Mouse (Mus musculus): ENCODE data around the gene Rtn4r.

The Rtn4r gene

DNA sequence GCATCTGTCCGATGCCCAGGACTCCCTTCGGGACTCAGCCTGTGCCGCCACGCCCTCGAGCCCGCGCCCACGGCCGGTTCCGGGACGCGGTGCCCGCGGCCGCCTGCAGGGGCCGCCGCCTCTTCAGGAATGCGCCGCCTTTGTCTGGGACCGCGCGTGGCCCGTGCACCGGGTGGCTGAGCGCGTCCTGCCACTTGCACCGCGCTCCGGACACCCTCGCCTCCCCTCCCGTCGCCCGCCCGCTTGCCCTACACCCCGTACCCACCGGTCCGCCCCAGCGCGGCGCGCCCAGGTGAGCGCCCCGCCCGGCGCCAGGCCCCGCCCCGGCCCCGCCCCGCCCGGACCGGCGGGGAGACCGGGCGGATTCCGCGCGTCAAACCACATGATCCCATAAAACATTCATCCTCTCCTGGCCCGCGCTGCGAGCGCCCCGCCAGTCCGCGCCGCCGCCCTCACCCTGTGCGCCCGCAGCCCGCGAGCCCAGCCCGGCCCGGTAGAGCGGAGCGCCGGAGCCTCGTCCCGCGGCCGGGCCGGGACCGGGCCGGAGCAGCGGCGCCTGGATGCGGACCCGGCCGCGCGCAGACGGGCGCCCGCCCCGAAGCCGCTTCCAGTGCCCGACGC, at the start of gene Rtn4r:
Gene Rtn4r, plus strand, starts transcription at position 402 of the 621 bp plus-strand sequence.
- DNase-seq, result peak; percentile 85

DNA sequence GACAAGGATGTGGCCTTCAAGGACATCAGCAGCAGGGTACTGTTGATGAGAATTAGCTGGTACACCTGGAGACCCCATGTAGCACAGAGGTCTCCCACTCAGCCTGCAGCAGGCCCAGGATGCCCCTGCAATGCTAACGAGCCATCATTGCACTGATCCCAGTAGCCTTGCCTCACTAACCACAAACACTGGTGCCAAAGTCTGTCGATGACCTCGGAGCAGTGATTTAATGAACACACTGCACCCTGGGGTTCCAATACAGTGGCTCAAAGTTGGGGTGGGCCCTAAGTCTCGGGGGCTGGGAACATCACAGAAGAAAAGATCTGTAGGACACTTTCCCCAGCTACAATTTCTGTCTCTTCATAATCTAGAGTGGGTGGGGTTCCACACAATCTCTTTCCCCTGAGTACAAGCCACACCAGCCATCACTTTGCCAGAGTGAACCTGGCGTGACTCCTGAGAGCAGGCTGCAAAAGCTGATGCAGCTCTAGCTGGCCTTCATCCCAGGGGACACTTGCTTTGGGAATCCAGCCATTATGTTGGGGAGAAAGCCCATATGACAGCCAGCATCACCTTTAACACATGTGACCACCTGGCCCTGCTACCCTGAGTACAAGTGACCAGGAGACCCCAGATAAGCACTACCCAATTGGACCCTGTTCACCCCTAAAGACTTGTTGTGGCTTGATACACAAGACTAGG, 49.0 kb upstream of the Rtn4r start:
- peak in 1 of 2 experiments; percentile 28 for DNase-seq

DNA sequence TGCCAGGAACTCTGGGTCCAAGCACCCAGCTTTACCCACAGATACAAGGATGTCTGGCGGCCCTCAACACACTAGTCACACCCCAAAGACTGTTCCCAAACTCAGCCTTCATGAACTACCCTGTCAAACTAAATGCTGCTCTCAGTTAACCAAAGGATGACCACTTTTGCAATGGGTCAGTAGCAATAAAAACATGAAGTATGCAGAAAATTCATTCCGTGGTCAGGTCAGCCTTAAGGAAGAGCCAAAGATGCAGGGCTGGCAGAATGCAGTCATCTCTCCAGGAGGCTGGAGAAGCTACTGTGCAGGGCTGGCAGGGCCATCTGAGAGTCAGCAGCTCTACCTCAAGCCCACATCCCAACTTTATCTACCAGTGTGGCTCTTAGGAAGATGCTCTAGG, 48.1 kb upstream of the Rtn4r start:
- no peak for DNase-seq

DNA sequence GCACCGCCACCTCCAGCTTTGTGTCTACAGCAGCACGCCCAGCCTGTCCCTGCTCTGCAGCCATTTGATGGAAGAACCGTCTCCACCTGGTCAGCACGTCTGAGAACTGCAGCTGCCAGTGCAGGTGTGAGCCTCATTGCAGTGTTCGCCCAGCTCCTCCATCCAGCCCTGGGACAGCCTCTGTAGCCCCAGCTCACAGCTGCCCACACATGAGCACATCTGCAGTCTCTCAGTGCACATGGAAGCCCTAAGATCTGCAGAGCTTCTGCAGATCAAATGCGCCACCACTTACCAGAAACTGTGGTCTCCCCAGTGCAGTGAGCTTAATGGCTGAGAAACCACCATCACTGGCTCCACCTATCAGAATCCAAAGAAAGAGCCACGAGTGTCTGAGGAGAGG, 47.3 kb upstream of the Rtn4r start:
- DNase-seq, result no peak

DNA sequence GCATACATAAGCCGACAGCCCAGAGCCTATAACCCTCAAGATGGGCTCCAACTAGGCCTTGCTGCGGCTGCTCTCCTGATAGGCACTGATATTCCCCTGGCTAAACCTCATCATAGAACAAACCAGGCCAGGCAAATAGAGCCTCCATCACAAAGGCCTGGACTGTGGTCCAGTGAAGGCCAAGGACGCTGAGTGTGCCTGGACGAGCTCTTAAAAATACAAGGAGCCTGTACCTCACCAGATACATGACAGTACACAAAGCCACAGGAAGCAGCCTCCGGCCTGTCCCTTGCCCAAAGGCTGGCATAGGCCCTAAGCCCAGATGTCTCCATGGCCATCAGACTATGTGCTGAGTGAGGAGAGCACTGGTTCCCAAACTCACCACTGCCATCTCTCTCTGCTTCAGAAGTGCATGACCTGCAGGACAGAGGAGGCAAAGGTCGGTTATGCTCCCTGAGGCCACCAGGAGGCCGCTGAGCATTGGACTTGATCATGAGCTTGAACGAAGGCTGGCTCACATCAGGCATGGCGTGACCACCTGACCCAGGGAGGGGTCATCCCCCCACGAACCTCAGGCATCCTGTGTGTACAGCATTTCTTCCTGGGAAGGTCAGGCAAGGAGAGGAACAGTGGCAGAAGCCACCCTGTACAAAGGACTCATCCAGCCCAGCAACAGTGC, 46.2 kb upstream of the Rtn4r start:
- DNase-seq, result peak in 1 of 2 experiments; percentile 12

DNA sequence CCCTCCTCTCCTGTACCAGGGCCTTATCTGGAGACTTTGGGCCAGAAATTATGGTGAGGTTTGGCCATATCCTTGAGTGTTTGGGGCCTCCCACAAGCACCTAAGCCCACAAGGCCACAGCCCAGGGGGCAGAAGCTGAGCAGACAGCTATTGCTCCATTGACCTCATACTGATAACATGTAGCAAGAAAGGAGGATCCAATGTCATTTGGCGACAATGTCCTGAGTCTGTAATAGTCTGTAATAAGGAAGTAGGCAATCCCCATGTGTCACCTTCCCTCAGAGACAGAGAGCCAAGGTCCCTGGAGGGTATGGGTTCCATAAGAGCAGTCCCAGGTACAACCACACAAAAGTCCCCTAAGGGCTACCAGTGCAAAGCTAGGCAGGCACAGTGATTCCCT, 45.2 kb upstream of the Rtn4r start:
- peak in 1 of 2 experiments; percentile 2 for DNase-seq

DNA sequence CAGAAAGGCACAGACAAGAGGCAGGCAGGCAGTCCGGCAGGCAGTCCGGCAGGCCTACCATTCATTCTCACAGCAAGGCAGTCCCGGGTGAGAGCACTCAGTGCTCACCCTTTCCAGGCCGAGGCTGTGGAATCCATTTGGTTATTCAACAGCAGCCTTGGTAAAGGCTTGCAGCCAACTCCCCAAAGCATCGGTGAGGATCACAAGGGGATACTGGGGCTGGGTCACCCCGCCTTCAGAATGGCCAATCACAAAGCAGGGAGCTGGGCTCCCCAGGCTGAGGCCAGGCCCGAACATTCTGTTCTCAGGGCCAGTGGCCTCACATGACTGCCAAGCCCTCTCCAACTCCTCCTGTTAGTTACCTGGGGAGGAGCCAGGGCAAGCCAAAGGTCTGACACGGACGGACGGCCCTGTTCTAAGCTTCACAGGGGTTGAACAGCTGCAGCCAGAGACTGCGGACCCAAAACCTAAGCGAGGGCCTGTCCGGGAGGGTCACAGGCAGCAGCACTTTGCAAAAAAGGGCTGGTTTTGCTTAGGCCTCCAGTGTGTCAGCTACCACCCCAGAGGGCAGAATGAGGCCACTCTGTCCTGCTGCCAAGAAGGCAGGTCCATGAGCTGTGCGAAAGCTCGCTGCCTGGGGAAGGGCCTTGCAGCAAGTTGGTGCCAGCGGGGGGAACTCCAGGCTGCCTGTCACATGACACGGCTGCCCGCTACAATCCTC, 44.1 kb upstream of the Rtn4r start:
- peak; percentile 65 to 76 for DNase-seq

DNA sequence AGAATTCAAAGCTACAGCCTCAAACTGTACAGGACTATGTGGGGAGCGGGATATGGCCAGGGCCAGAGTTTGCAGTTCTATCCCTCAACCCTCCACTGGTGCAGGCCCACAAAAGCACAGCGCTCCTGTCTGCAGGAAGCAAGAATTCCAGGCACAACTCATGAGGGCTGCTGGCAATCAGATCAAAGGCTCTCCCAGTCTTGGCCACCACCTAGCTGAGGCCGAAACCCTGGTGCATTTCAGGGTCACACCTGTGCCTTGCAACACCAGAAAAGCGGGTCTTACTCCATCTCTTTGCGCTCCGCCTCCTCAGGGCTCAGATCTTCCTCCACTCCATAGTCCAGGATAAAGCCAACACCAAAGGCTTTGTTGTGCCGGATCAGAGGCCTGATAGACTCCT, 43.2 kb upstream of the Rtn4r start:
- peak in 1 of 2 experiments; percentile 5 for DNase-seq

DNA sequence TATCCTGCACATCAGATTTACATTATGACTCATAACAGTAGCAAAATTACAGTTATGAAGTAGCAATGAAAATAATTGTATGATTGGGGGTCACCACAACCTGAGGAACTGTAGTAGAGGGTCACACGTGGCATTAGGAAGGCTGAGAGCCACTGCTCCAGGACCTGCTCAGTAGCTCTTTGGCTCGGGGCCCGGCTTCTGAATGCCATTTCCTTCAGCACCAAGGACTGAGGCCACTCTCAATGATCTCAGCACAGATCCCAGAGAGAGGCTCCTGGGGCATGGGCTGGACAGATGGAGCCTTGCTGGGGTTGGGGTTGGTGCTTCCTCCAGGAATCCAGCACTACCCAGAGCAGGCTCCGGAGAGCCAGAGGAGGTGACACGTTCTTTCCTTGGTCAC, 40.3 kb upstream of the Rtn4r start:
- peak; percentile 28 to 46 for DNase-seq

DNA sequence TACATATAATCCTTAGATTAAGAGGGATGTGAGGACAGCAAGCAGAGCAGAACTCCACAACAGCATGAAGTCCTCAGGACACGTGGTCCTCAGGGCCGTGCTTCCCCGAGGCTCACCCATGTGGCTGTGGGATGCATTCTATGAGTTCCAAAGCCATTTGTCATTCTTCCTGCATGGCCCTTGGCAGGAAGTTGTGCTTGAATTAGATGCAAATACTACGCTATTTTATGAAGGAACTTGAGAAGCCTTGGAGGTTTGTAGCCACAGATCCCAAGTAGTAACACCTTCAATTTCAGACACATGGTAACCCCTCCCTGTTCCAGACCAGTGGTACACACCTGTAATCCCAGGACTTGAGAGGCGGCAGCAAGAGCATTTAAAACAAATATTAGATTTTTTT, 31.1 kb upstream of the Rtn4r start:
- DNase-seq, result no peak

DNA sequence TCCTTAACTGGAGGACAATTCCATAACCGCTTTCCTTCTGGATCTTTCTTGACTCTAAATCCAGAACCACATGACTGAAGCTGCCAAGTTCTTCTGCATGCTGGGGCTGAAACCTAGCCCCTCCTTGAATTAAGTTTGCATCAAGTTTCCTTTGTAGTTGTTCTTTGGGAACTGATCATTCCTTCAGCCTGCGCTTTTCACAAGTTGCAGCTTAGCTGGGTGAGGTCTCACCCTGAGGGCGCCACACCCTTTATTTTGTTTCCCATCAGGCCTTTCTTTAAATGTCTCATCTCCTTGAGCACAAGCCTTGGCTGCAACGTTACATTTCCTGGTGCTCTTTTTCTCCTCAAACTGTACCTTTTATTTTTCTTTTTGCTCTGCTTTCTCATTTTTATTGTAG, 24.6 kb upstream of the Rtn4r start:
- DNase-seq, result no peak

DNA sequence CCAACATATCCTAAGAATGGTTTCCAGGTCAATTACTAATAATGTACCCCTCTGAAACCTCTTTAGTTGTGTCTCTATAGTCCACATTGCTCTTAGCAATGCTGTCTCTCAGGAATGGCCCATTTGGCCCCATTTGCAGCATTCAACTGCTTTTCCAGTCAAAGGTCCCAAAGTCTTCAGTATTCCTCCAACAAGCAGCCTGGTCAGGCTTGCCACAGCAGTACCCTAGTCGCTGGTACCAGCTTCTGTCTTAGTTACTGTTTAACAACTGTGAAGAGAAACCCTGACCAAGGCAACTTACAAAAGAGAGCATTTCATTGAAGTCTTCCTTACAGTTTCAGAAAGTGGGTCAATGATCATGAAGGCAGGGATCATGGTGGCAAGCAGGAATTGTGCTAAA, 24.1 kb upstream of the Rtn4r start:
- no peak for DNase-seq

DNA sequence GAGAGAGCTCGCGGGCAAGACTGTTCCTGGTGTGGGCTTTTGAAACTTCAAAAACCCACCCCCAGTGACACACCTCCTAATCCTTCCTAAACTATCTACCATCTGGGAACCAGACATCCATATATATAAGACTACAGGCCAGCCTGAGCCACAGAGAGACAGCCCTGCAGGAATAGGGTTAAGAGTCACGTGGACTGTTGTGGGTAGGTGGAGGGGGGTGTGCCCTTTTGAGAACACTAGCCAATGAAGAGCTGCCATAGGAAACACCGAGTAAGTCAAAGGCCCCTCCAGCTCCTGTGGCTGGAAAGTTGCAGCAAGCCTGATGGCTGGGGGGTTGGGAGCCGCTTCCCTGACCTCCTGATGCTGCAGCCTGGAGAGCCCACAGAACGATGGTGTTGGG, 23.6 kb upstream of the Rtn4r start:
- DNase-seq, result no peak

DNA sequence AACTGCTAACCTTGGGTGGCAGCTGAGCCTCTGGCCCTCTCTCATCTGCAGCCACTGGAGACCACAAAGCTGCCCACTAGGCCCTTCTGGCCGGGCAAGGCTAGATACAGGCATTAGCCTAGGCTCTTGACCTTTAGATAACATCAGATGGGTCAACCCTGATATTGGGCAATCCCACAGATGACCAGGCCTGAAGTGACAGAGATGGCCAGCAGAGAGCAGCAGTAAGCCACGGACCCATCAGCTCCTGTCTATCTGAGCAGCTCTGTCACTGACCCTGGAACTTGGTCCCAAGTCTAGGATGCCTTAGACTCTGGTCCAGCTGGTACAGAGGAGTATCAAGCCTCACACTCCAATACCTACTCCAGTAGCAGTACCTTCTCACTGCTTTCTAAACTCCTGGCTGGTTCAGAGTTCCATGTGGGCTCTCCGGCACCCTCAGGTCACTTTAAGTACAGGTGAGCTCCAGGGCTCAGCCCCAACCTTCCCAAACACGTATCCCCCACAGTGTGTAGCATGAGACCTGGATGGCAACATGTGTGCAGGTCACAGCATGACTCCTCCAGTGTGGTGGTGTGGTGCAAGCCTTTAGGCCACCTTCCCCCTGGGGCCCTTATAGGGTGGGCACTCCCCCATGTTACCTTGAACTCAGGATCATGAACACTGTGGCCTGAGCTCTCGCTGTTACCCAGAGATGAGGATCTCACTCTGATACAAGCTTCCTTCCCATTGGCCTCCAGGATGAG, 19.0 kb upstream of the Rtn4r start:
- DNase-seq, result peak; percentile 91 to 92

DNA sequence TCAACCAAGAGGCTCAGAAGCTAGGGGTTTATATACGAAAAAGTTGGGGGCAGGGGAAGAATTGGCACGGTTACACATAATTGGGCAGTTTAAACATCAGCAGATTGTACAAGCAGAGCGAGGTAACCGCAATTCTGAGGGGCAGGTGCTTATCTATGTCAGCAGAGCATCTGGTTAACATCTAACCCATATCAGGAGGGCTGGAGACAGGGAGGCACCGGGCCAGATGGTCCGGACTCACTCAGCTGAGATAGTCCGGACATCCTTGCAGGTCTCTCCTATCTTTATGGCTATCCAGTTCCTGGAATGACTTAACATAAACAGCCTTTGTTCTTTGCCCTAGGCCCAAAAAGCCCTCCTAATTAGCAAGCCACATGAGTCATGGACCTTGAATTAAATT, 16.4 kb upstream of the Rtn4r start:
- DNase-seq, result no peak

DNA sequence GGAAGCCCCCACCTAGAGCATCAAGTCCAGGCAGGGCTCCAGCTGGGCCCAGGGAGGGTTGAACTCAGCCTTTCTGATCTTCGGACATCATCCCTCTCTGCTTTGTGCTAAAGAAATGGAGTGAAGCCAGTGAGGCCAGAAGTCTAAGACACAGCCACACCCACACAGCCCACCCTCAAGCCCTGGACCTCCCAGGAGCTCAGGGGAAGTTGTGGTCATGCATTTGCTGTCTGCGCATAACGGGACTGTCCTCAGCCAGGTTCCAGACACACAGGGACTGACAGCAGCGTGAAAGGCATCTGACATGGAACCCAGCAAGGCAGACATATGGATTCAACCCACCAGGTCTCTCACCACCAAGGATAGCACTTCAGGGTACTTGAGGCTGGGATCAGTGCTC, 11.0 kb upstream of the Rtn4r start:
- peak in 1 of 2 experiments; percentile 3 for DNase-seq

DNA sequence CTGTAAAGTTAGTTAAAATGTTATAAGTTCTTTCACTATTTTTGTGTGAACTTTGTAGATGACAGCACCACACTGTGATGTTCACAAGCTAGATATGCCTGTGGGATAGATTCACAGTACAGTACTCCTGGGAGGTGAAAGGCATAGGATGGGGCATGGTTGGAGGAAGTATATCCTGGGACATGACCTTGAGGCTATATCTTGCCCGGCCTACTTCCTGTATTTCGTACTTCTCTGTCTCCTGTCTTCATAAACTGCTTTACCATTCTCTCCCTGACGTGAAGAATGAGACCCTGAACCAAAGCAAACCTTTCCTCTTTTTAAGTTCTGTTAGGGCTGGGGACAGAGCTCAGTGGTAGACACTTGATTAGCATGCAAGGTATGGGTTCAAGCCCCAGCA, 9.2 kb upstream of the Rtn4r start:
- DNase-seq, result peak in 1 of 2 experiments; percentile 1

DNA sequence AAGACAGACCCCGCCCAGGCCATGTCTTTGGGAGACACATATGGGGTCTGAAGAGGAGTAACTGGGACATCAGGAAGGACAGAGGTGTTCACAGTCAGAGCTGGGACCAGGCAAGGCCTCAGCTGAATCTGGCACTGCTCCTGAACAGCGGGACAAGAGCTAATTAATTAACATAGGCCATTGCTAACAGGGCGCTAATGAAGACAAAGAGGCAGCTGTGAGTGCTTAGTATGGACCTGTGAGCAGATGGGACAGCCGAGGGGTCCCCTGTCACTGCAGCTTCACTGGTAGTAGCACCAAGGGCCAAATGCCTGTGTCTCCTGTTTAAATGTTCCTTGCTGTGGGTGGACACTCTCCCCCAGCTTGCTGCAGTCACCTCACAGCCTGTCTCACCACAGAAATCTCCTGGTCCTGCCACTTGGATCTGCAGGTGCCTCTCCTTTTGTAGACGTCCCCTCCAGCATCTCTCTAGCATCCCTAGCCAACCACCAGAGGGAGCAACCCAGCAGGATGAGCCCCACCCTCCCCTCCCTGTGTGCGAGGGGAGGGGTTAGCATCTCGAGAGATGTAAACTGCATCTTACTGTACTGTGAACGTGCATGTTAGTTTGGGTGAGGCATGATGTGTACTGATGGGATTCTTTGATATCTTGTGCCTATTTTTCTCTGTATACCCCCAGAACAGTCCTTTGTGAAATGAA, 8.3 kb upstream of the Rtn4r start:
- peak; percentile 80 for DNase-seq

DNA sequence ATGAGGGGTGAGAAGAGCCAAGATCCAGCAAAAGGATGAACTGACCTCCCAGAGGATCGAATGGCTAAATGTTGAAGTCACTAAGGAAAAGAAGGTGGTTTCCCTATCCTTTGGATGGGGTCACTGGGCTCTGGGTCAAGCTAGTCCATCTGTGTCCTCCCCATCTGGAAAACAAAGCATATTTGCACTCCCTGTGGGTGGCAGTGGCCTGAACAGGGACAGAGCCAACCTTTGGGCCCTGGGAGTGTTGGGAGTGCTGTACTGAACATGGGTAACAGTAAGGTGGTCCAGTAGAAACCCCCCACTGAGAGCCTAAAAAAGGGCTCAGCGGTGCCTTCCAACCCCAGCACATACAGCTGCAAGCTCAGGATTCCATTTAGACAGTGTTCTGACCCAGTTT, 4.7 kb upstream of the Rtn4r start:
- no peak for DNase-seq

DNA sequence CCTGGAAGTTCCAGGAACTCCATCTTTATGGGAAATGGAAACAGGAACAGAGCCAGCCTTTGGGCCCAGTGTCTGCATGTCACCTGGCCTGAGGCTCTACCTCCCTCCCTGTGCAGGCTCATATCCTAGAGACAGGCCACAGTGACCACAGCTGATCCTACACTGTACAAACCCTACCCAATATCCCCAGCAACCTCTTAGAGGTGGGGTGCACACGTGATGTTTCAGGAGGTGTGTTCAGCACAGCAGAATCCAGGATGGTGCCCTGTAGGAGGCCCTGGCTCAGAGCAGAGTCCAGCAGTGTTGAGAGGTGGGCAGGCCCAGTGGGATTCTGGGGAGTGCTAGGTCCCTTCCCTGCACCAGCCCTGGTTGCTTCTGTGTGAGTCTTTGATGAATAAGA, 4.0 kb upstream of the Rtn4r start:
- DNase-seq, result peak; percentile 47

DNA sequence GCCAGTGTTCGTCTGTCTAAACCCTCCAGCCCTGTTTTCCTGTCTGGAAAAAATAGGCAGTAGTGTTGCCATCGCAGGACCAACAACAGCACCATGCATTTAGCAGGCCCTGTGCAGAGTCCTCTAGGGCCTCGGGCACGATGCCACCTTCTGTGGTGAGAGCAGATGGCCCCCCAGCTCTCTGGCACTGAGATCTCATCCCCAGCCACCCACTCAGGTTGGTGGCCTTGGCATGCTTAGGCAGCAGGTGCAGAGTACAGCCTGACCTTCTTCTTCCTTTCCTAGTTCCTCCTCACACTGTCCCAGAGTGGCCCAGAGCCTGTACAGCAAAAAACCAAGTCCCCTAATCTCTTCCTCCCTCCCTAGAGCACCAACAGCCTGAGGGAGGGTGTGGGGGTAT, 3.4 kb upstream of the Rtn4r start:
- DNase-seq, result peak; percentile 91 to 96

DNA sequence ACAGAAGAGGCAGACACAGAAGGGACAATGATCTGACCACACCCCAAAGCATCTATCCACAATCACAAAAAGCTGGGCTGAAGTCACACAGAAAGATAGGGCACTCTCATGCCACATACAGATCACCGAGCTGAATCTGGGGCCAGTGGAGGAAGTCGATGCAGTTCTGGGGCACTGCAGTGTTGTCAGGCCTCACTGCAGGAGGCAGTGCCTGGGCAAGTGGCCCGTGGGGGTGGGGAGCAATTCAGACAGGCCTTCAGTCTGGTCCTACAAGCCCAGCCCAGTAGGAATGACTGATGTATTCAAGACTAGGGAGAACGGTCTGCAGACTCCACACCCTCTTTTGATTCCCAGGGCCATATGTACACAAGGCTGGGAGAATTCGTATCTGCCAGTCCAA, 2.8 kb upstream of the Rtn4r start:
- peak; percentile 78 to 84 for DNase-seq
